Mouse (Mus musculus): ENCODE measurements around the gene Snrnp70. TPM values are rescaled to one million over a fixed set of nuclear protein-coding genes. Genes with fewer than 3 reads are reported as not detected.
A peak's percentile ranks its signal among the peaks of the same experiment; 100 is the strongest.

Snrnp70 gene
- 100 to 1,000 TPM; 499 to 509 TPM for total RNA-seq (2021)
- long read RNA-seq, experiment 1, full-length matches to known transcripts: 19 of 118 reads
- long read RNA-seq, experiment 1, partial matches to known transcripts: 2 of 118 reads
- long read RNA-seq, experiment 1, other reads (novel, unspliced or antisense): 97 of 118 reads
- long read RNA-seq, experiment 2, full-length matches to known transcripts: 103 of 281 reads
- long read RNA-seq, experiment 2, partial matches to known transcripts: 71 of 281 reads
- long read RNA-seq, experiment 2, other reads (novel, unspliced or antisense): 107 of 281 reads

DNA sequence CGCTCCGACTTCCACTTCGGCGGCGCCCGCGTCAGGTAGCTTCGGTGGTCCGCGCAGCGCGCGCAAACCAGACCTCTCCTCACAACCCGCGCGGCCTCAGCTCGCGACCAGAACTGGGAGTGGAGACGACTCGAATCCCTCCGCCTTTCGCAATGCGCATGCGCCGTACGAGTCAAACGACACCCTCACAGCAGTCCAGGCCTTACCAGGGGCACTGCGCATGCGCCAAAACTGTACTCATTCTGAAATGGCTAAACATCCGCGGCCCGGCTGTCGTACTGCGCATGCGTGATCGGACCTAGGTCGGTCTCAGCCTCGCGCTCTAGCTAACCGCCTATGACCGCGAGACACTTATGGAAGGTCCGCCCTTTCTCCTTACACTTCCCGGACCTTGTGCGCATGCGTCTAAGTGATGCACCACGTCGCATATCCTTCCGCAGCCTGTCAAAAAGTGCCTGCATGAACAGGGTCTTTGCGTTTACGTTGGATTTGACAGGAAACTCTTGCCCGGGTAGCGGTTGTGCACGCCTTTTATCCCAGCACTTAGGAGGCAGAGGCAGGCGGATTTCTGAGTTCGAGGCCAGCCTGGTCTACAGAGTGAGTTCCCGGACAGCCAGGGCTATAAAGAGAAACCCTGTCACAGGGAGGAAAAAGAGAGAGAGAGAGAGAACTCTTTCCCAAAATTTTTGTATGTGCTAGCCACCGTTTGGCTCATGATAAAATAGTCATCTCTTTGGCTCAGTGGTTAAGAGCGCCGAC is at the start of gene Snrnp70:
TSS of gene Snrnp70 (minus strand) at position 165 of the 759 bp plus-strand sequence.
- peak; percentile 100 for DNase-seq (ENCODE audit: low spot score in 2 of 2)

GRCm38 (mm10) chr7:45443526-45444420 is 48.2 kb upstream of the Snrnp70 start:
- no peak for DNase-seq (ENCODE audit: low spot score in 2 of 2)

DNA sequence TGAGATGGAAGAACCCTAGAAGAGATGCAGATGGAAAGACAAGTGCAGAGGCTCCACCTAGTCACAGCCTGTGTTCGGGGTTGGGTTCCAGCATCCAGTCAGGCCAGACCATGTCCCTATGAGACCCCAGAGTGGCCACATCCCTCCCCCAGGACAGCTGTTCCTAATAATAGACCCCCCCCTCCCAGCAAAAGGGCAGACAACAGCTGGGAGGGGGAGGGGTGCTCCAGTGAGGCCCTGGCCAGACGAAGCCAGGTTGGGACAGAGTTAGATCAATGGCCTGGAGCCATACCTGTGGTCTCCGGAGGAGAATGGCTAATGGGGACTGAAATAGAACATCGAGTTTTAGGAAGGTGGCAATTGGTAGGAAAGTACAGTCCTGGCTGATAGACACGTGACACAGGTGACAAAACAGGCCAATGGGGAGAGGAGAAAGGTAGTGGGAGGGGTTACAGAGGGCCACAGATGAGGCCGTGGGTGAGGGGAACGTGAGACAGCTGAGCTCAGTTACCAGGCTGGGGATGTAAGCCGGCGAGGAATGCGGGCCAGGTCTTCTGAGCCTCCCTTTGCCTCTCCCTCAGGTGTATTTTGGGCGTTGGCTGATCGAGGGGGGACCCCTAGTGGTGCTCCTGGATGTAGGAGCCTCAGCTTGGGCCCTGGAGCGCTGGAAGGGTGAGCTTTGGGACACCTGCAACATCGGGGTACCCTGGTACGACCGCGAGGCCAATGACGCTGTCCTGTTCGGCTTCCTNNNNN is 42.2 kb upstream of the Snrnp70 start, which contains the start of gene Ruvbl2:
TSS of gene Ruvbl2 (minus strand) at position 576 of the 756 bp plus-strand sequence.
- no peak for DNase-seq (ENCODE audit: low spot score in 2 of 2)

- DNase-seq (ENCODE audit: low spot score in 2 of 2): no peak
These were observed 41.5 kb upstream of the Snrnp70 start for GRCm38 (mm10) chr7:45437046-45437445.

- DNase-seq (ENCODE audit: low spot score in 2 of 2): no peak
These were observed 40.9 kb upstream of the Snrnp70 start for GRCm38 (mm10) chr7:45436444-45436843.

DNA sequence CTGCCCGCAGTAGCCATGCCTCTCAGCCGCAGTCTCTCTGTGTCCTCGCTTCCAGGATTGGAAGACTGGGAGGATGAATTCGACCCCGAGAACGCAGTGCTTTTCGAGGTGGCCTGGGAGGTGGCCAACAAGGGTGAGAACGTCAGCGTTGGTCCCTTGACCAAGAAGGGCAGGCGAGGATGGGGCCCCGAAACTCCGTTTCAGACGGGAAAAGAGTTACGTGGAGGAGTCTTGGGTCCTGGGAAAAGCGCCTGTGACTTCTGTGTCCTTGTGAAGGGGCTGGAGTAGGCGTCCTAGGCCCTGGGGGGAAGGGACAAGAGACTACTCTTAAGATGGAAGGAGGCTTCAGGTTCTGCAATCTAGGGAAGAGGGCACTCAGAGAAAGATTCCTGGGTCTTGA is 39.5 kb upstream of the Snrnp70 start:
- no peak for DNase-seq (ENCODE audit: low spot score in 2 of 2)

- peak; percentile 99 for DNase-seq (ENCODE audit: low spot score in 2 of 2)
These were observed 38.9 kb upstream of the Snrnp70 start, which contains the start of gene Gys1 for GRCm38 (mm10) chr7:45434203-45435015. Gene Gys1 (plus strand): TSS chr7:45434844.

DNA sequence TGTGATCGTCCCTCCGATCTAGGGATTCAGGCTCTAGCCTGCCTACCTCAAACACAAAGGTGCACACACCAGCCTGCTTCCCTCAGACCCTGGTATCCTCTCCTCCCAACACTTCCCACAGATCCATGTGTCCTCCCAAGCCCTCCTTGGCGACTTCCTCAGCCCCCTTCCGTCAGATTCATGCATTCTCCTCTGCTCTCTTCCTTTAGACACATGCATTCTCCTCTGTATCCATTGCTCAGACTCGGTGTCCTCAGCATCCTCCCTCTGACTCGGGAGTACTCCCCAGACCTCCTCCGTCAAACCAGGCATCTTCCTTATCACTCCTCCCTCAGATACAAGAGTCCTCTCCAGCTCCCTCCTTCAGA is 38.3 kb upstream of the Snrnp70 start:
- DNase-seq (ENCODE audit: low spot score in 2 of 2): no peak

DNA sequence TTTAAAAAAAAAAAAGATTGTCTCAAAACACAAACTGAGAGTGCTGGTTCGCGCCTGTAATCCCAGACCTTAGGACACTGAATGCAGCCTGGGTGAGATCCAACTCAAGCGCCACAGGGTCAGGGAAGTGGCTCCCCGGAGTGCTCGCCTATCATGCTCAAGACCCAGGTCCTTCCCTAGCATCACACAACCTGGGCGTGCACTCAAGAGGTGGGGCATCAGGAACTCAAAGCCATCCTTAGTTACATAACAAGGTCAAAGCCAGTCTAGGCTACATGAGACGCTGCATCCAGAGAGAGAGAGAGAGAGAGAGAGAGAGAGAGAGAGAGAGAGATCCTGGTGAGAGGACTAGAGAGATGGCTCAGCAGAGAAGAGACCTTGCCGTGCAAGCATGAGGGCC is 31.0 kb upstream of the Snrnp70 start:
- DNase-seq (ENCODE audit: low spot score in 2 of 2): no peak

GRCm38 (mm10) chr7:45421194-45421593 is 25.7 kb upstream of the Snrnp70 start:
- no peak for DNase-seq (ENCODE audit: low spot score in 2 of 2)

GRCm38 (mm10) chr7:45420615-45420919 is 25.0 kb upstream of the Snrnp70 start, which contains the start of gene Lhb:
Gene Lhb (plus strand): TSS chr7:45420820.
- no peak for DNase-seq (ENCODE audit: low spot score in 2 of 2)

DNA sequence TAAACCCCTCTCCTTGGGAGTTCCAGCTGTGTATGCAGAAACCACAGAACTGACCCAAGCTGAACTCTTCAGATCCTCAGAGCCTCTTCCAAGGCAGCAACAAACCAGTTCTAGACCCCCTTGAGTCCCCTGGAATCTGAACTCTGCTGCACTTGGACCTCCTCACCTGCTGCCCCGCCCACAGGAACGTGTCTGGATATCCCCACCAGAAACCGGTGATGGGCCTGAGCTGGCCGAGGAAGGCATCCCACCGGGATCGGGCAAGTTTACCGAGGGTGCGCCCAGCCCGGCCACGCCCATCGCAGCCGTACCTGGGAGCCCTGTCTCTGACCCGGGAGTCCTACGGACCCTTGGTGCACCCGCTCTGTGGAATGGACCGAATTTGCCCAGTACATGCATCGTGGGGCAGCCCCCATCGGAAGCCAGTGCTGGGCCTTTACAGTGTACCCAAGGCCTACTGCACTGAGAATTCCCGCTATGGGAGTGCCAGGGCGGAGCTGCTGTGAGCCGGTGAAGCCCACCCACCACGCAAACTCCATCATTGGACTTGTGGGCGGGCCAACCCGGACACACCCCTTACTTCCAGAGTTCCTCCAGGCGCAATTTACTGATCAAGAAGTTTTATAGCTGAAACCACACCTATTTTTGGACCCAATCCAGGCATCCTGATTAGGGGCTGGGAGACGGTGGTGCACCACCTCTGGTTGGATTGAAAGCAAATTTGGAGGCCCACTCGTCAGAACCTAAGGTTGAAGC is 24.5 kb upstream of the Snrnp70 start:
- DNase-seq (ENCODE audit: low spot score in 2 of 2): no peak

DNA sequence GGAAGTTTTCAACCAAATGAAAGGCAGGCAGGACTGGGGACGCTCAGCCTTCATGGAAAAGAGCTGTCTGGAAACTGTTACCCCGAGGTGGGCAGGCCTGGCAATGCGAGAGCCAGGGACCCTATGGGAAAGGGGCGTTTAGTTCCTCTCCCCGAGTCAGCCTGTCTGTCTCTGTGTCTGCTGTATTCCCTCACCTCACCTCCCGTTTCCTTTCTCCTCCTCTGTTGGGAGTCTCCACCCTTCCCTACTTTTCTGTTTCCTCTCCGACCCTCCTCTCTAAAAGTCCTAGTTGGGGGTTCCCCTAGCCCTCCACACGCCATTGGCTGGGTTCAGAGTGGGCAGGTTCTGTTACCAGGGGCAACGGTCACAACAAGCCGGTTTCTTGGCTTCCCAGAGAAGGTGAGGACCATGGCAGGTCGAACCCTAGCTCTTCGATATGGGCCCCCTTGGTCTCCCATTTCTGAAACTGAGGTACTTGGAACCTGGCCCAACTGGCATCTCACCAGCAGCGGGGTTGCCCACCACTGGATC is 22.5 kb upstream of the Snrnp70 start:
- DNase-seq (ENCODE audit: low spot score in 2 of 2): no peak

DNA sequence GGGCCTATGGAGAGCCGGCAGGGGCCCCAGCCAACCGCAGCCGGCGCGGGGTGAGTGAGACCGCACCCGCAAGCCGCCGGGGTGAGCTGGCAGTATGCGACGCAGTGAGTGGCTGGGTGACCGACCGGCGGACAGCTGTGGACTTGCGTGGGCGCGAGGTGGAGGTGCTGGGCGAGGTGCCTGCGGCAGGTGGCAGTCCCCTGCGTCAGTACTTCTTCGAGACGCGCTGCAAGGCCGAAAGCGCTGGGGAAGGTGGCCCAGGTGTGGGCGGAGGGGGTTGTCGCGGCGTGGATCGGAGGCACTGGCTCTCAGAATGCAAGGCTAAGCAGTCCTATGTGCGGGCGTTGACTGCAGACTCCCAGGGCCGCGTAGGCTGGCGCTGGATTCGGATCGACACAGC is 20.1 kb upstream of the Snrnp70 start:
- DNase-seq (ENCODE audit: low spot score in 2 of 2): no peak

DNA sequence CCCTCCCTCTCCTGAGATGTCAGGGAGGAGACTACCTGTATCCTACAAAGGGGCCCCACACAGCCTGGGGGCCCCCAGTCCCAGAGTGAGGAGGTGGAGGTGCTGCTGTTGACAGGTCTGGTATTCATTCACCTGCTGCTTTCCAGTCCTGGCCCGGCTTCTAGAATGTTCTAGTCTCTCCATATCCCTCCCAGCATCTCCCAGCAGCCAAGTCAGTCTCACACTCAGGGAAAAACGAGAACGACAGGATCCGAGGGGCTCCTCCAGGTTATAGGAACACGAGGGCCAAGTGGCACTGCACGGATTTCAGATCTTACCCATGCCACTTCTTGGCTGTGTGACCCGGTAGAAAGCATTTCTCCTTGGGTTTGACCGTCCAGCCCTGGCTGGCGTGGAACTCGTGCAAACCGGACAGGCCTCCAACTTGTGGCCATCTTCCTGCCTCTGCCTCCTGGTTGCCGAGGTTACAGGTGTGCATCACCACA is 19.2 kb upstream of the Snrnp70 start:
- no peak for DNase-seq (ENCODE audit: low spot score in 2 of 2)

GRCm38 (mm10) chr7:45413864-45414739 is 18.6 kb upstream of the Snrnp70 start:
- DNase-seq (ENCODE audit: low spot score in 2 of 2): no peak

DNA sequence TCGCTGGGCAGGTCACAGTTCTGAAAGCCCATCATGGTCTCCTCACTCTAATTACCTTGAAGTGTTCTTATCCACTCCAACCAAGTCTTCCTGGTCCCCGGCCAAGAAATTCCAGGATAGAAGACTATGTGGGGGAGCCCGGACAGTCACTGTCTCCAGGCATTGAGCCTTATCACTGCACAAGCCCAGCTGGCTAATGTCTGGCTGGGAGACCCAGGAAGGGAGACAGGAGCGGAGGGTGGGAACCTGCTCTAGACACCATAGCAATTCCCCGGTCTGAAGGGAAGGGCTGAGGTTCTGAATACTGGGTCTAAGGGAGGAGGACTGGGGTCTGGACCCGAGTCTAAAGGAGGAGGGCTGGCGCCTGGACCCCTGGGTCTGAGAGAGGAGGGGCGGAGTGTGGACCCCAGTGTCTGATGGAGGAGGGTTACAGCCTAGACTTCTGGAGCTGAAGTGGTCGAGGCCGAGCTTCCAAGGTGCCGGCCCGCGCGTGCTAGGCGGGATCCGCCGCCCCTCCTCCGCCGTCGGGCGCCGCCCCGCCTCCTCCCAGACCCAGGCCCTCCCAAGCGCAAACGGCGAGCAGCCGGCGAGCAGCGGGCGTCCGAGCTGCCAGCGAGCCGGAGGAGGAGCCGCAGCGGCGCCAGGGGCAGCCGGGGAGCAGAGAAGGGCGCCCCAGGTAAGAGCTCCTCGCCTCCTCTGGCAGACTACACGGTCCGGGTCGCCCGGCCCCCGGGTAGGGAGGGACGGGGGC is 17.7 kb upstream of the Snrnp70 start, which contains the start of gene Ntf5:
TSS of gene Ntf5 (plus strand) at position 583 of the 751 bp plus-strand sequence.
- no peak for DNase-seq (ENCODE audit: low spot score in 2 of 2)
